Mouse (Mus musculus): ENCODE measurements around the gene Gmps.

DNA sequence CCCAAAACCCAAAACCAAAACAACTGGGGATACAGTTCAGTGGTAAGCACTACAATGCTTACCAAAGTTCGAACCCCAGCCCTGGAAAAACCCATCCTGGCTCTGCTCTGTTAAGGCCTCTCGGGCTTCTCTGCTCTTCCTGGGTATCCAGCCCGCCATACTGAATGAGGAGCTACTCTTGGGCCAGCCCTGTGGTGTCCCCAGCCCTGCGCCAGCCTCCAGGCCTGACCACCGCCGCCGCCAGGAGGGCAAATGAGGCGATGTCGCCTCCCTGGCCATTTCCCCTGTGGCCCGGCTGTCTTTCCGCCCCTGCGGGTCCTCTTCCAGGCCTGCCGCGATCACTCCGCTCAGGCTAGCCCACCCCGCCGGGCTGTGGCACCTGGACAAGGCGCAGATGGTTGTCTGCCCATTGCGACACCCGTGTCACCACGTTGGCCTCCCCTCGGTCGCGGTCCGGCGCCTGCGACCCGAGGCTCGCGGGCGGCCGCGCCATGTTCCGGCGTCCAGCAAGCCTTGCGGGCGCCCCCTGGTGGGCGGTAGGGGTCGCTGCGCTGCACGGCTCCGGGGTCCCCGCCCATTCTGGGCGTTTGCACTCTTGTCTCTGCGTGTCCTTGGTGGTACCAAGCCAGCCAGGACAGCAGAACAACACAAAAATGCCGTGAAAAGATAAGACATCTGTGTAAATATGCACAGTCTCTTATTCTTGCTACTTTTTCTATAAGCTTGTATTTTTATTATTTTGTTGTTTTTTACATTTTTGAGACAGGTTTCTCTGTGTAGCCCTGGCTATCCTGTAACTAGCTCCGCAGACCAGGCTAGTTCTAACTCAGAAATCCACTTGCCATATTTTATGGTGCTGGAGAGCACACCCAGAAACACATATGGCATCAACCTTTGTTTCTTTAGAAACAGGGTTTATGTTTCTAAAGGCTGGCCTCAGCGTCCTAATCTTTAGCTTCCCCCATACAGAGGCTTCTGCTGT is 46.7 kb upstream of the Gmps start, which contains the start of gene E130311K13Rik:
- peak; percentile 88 for TF ChIP-seq CTCF (IDR thresholded peaks at IDR 0.05; ENCODE audit: extremely low read depth, insufficient read length, insufficient replicate concordance, low read depth, low read length)
- peak; percentile 31 for TF ChIP-seq POLR2A (IDR thresholded peaks at IDR 0.05; ENCODE audit: low read depth, low read length)

Data from small intestine, adult 2 months (tissue).